Mouse (Mus musculus): ENCODE results near the gene Ddc. TPM values are rescaled to one million over a fixed set of nuclear protein-coding genes. Genes with fewer than 3 reads are reported as not detected.

Ddc gene
- polyA plus RNA-seq, 1 experiment, result not detected

- Histone ChIP-seq H3K4me1 (ENCODE audit: control insufficient read depth, insufficient read depth, low read length) (no peaks in the 10 kb centered on the region), H3K4me3 (ENCODE audit: insufficient read depth, low read depth, low read length) (no peak overlapping the region), H3K27ac (ENCODE audit: insufficient read depth, low read depth, low read length) (no peak overlapping the region)
- WGBS, result 91% methylated on average over 5 of the region's 5 CpGs
- TF ChIP-seq CTCF (IDR thresholded peaks at IDR 0.05; ENCODE audit: insufficient read depth, low read depth, low read length) (no peak), POLR2A (IDR thresholded peaks at IDR 0.05; ENCODE audit: insufficient read depth, low read depth, low read length) (no peak)
Observed at GRCm38 (mm10) chr11:11819206-11819605, 78.7 kb downstream of the Ddc start.

GRCm38 (mm10) chr11:11818797-11819196, 79.1 kb downstream of the Ddc start:
- H3K4me3 ChIP-seq (ENCODE audit: insufficient read depth, low read depth, low read length), result no peak overlapping the region
- H3K4me1 ChIP-seq (ENCODE audit: control insufficient read depth, insufficient read depth, low read length), result no peaks in the 10 kb centered on the region
- WGBS, result 95% methylated on average over 6 of the region's 6 CpGs
- H3K27ac ChIP-seq (ENCODE audit: insufficient read depth, low read depth, low read length), result no peak overlapping the region
- no peak for TF ChIP-seq POLR2A (IDR thresholded peaks at IDR 0.05; ENCODE audit: insufficient read depth, low read depth, low read length)
- no peak for TF ChIP-seq CTCF (IDR thresholded peaks at IDR 0.05; ENCODE audit: insufficient read depth, low read depth, low read length)

GRCm38 (mm10) chr11:11815737-11816136, 82.2 kb downstream of the Ddc start:
- no peak overlapping the region for H3K27ac ChIP-seq (ENCODE audit: insufficient read depth, low read depth, low read length)
- WGBS, result 70% methylated on average over 3 of the region's 3 CpGs
- H3K4me3 ChIP-seq (ENCODE audit: insufficient read depth, low read depth, low read length), result no peak overlapping the region
- TF ChIP-seq CTCF (IDR thresholded peaks at IDR 0.05; ENCODE audit: insufficient read depth, low read depth, low read length) (no peak), POLR2A (IDR thresholded peaks at IDR 0.05; ENCODE audit: insufficient read depth, low read depth, low read length) (no peak)
- H3K4me1 ChIP-seq (ENCODE audit: control insufficient read depth, insufficient read depth, low read length), result no peaks in the 10 kb centered on the region

- WGBS, result 26% methylated on average over 9 of the region's 9 CpGs
- no peak overlapping the region for H3K4me3 ChIP-seq (ENCODE audit: insufficient read depth, low read depth, low read length)
- no peaks in the 10 kb centered on the region for H3K4me1 ChIP-seq (ENCODE audit: control insufficient read depth, insufficient read depth, low read length)
- TF ChIP-seq CTCF (IDR thresholded peaks at IDR 0.05; ENCODE audit: insufficient read depth, low read depth, low read length) (peak; percentile 46), POLR2A (IDR thresholded peaks at IDR 0.05; ENCODE audit: insufficient read depth, low read depth, low read length) (no peak)
- no peak overlapping the region for H3K27ac ChIP-seq (ENCODE audit: insufficient read depth, low read depth, low read length)
Observed at GRCm38 (mm10) chr11:11811906-11812480, 86.0 kb downstream of the Ddc start.

- Histone ChIP-seq H3K4me1 (ENCODE audit: control insufficient read depth, insufficient read depth, low read length) (no peaks in the 10 kb centered on the region), H3K4me3 (ENCODE audit: insufficient read depth, low read depth, low read length) (peak overlapping the region; percentile 64), H3K27ac (ENCODE audit: insufficient read depth, low read depth, low read length) (no peak overlapping the region)
- TF ChIP-seq CTCF (IDR thresholded peaks at IDR 0.05; ENCODE audit: insufficient read depth, low read depth, low read length), result no peak
- TF ChIP-seq POLR2A (IDR thresholded peaks at IDR 0.05; ENCODE audit: insufficient read depth, low read depth, low read length), result no peak
- 11% methylated on average over 11 of the region's 11 CpGs for WGBS
Observed at GRCm38 (mm10) chr11:11809404-11810175, 88.4 kb downstream of the Ddc start.

- H3K4me3 ChIP-seq (ENCODE audit: insufficient read depth, low read depth, low read length), result peak within 1 kb of the TSS; percentile 64
- under 1% methylated on average over 53 of the region's 53 CpGs for WGBS
- 0 out of 2 replicates have a peak within 1 kb of the TSS, but pooled peaks have one; percentile 47 for H3K27ac ChIP-seq (ENCODE audit: insufficient read depth, low read depth, low read length)
- H3K4me1 ChIP-seq (ENCODE audit: control insufficient read depth, insufficient read depth, low read length), result no peaks in the 10 kb centered on the region
- TF ChIP-seq POLR2A (IDR thresholded peaks at IDR 0.05; ENCODE audit: insufficient read depth, low read depth, low read length) (0 out of 2 replicates have a peak, but pooled peaks have one; percentile 36), CTCF (IDR thresholded peaks at IDR 0.05; ENCODE audit: insufficient read depth, low read depth, low read length) (no peak)
Observed at GRCm38 (mm10) chr11:11808820-11809403, 89.0 kb downstream of the Ddc start, which contains the start of gene Fignl1. TSS of gene Fignl1 (minus strand) at chr11:11808962.

- 4% methylated on average over 25 of the region's 25 CpGs for WGBS
- no peaks in the 10 kb centered on the region for H3K4me1 ChIP-seq (ENCODE audit: control insufficient read depth, insufficient read depth, low read length)
Observed at GRCm38 (mm10) chr11:11808035-11808819, 89.7 kb downstream of the Ddc start.

GRCm38 (mm10) chr11:11805951-11806350, 92.0 kb downstream of the Ddc start:
- no peak overlapping the region for H3K27ac ChIP-seq (ENCODE audit: insufficient read depth, low read depth, low read length)
- no peak overlapping the region for H3K4me3 ChIP-seq (ENCODE audit: insufficient read depth, low read depth, low read length)
- TF ChIP-seq POLR2A (IDR thresholded peaks at IDR 0.05; ENCODE audit: insufficient read depth, low read depth, low read length) (no peak), CTCF (IDR thresholded peaks at IDR 0.05; ENCODE audit: insufficient read depth, low read depth, low read length) (no peak)
- no peaks in the 10 kb centered on the region for H3K4me1 ChIP-seq (ENCODE audit: control insufficient read depth, insufficient read depth, low read length)
- 87% methylated on average over 4 of the region's 4 CpGs for WGBS

More at GRCm38 (mm10) chr11:11808035-11808819, 89.7 kb downstream of the Ddc start:
- TF ChIP-seq CTCF (IDR thresholded peaks at IDR 0.05; ENCODE audit: insufficient read depth, low read depth, low read length) (peak; percentile 31; the same call in 1 of the 2 replicates), POLR2A (IDR thresholded peaks at IDR 0.05; ENCODE audit: insufficient read depth, low read depth, low read length) (no peak)
- H3K27ac ChIP-seq (ENCODE audit: insufficient read depth, low read depth, low read length), result no peak overlapping the region
- peak overlapping the region; percentile 64 for H3K4me3 ChIP-seq (ENCODE audit: insufficient read depth, low read depth, low read length)
